Mouse (Mus musculus) limb, embryonic 13.5 days (tissue): ENCODE results near the gene Lims1. TPM values are rescaled to one million over a fixed set of nuclear protein-coding genes. Genes with fewer than 3 reads are reported as not detected.
A peak's percentile ranks its signal among the peaks of the same experiment; 100 is the strongest.

Source experiments
- ATAC-seq: fragments of 200-750 bp; cut with Nextera tagmentation; 2 replicates; pipeline ENCODE4 v1.8.0; 2017; ENCODE audit warnings: low read depth, moderate number of reproducible peaks, moderate TSS enrichment; ENCODE audit not compliant: low FRiP score
- H3K27ac ChIP-seq: fragments of 300-500 bp; sonication (generic); 2 replicates; pipeline ENCODE4 v1.5.1; 2015; ENCODE audit warnings: inconsistent platforms, mild to moderate bottlenecking, moderate library complexity
- H3K27me3 ChIP-seq: fragments of 300-500 bp; sonication (generic); 2 replicates; pipeline ENCODE4 v1.6.1; 2015; ENCODE audit warnings: mild to moderate bottlenecking, inconsistent platforms
- H3K36me3 ChIP-seq: fragments of 300-500 bp; sonication (generic); 2 replicates; pipeline ENCODE4 v1.6.1; 2015; ENCODE audit warnings: inconsistent platforms, mild to moderate bottlenecking, moderate library complexity
- H3K4me1 ChIP-seq: fragments of 300-500 bp; sonication (generic); 2 replicates; pipeline ENCODE4 v1.6.1; 2015; ENCODE audit warnings: inconsistent platforms
- H3K4me2 ChIP-seq: fragments of 300-500 bp; sonication (generic); replicated peaks from 2 replicates; pipeline ENCODE4 v1.6.1; 2015; ENCODE audit warnings: inconsistent platforms, mild to moderate bottlenecking, moderate library complexity
- H3K4me3 ChIP-seq: fragments of 300-500 bp; sonication (generic); 2 replicates; pipeline ENCODE4 v1.5.1; 2015; ENCODE audit warnings: moderate library complexity, mild to moderate bottlenecking, inconsistent platforms
- H3K9ac ChIP-seq: fragments of 300-500 bp; sonication (generic); 2 replicates; pipeline ENCODE4 v1.6.1; 2015; ENCODE audit warnings: mild to moderate bottlenecking, inconsistent platforms
- H3K9me3 ChIP-seq: fragments of 300-500 bp; sonication (generic); 2 replicates; pipeline ENCODE4 v1.6.1; 2016; ENCODE audit warnings: inconsistent platforms
- WGBS: fragments of 180-500 bp; shearing (Covaris S2); methylation state at CpG from one replicate; pipeline ENCODE4 v1.1.7; 2015; 5-methylcytosine and 5-hydroxymethylcytosine counted together
- polyA plus RNA-seq: library from polyadenylated mRNA; unstranded; fragments of >200 nt; fragmentation: Nextera tagmentation; extraction: Ambion mirVana; gene quantifications from 2 replicates; pipeline ENCODE4 v1.2.1, GENCODE M21; 2015

Lims1 gene
- polyA plus RNA-seq, 1 experiment from 2014 or later, result 141 TPM

DNA sequence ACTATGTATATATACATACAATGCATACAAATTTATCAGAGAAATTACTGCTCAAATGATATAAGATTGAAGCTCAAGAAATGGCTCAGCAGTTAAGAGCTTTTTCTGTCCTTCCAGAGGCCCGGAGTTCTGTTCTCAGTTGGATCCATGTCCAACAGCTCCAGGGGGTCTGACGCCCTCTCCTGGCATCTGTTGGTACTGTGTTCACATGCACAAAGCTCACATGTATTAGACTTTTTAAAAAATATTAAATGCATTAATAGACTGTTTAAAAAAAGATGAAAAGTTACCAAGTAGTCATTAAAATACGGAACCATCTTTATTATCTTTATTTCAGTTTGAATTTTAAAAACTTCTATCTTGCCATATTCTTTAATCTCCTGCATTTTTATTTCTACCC, 65.4 kb downstream of the Lims1 start:
- no peaks in the 10 kb centered on the region for H3K36me3 ChIP-seq
- H3K27ac ChIP-seq, result no peak overlapping the region
- 87% methylated on average over 3 of the region's 3 CpGs for WGBS
- H3K4me2 ChIP-seq, result no peak overlapping the region
- H3K4me1 ChIP-seq, result peaks cover 4% of the 10 kb centered on the region; the same call in 1 of the 2 replicates
- H3K9ac ChIP-seq, result no peak overlapping the region
- H3K4me3 ChIP-seq, result no peak overlapping the region
- ATAC-seq, result no peak
- H3K9me3 ChIP-seq, result no peaks in the 10 kb centered on the region
- H3K27me3 ChIP-seq, result no peaks in the 10 kb centered on the region

- H3K27me3 ChIP-seq, result no peaks in the 10 kb centered on the region
- H3K9me3 ChIP-seq, result no peaks in the 10 kb centered on the region
- no peak overlapping the region for H3K4me2 ChIP-seq
- H3K4me1 ChIP-seq, result no peaks in the 10 kb centered on the region
- 69% methylated on average over 3 of the region's 3 CpGs for WGBS
- no peak overlapping the region for H3K4me3 ChIP-seq
- no peaks in the 10 kb centered on the region for H3K36me3 ChIP-seq
- no peak for ATAC-seq
- no peak overlapping the region for H3K9ac ChIP-seq
- no peak overlapping the region for H3K27ac ChIP-seq
Observed at GRCm38 (mm10) chr10:58389151-58389550, 65.9 kb downstream of the Lims1 start.

DNA sequence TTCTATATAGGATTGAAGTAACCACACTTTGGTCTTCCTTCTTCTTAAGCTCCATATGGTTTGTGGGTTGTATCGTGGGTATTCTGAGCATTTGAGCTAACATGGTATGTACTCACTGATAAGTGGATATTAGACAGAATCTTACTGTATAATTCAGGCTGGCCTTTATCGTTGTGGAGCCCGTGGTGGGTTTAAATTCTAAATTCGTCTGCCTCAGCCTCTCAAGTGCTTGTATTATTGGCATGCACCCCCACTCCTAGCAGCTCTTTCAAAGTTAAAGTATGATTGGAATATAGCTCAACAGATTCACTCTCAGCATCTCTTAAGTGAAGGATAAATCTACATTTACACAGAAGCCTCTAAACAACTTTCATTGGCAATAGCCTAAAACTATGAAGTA, 69.2 kb downstream of the Lims1 start:
- H3K36me3 ChIP-seq, result no peaks in the 10 kb centered on the region; the same call in 1 of the 2 replicates
- no peak for ATAC-seq
- WGBS, result 89% methylated on average over 4 of the region's 4 CpGs

DNA sequence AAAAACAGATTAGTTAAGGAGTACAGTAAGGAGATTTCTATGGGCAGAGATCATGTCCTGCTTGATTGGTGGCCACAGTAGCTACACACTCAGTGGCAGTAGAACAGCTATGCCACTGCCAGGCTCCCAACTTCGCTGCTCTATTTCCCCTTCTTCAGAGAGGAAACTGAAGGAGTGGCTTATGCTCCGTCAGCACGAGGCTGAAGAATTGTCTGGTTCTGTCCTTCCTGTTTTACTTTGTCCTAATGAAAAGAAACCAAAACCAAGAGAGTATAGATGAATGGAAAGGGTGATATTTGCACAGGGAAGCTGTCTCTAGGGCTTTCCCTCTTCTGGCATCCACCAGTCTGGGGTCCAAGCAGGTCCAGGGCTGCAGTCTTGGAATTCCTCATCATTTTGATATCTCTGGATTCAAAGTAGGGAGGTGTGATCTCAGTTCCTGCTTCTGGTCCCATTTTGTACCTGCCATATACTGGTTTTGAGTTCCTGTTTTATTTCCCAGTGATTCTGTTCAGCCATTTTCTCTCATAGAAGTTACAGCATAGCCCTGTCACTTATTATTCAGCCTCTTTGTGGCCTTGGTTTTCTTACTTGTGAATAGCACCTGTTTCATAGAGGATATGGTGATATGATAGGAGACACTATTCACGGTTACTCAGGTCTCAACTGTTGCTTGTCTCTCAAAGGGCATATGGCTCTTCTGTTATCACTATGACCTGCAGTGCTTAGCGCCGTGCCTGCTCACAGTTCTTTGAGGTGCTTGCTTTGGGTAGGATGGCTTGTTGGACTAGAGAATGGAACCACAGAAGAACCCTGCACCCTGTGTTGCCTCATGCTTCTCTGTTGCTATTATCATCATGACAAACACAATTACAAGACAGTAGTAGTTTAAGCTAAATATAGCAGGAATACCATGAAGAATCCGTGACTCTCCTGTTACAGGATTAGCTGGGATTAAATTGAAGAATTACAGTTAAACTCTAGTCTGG, 70.1 kb downstream of the Lims1 start:
- no peak overlapping the region for H3K9ac ChIP-seq
- H3K4me3 ChIP-seq, result no peak overlapping the region
- no peaks in the 10 kb centered on the region for H3K27me3 ChIP-seq
- ATAC-seq, result no peak
- no peaks in the 10 kb centered on the region for H3K4me1 ChIP-seq
- 86% methylated on average over 7 of the region's 7 CpGs for WGBS
- H3K9me3 ChIP-seq, result no peaks in the 10 kb centered on the region
- no peak overlapping the region for H3K4me2 ChIP-seq
- H3K27ac ChIP-seq, result peak overlapping the region; percentile 16; the same call in 1 of the 2 replicates
- H3K36me3 ChIP-seq, result no peaks in the 10 kb centered on the region; the same call in 1 of the 2 replicates

More for the DNA sequence above, 69.2 kb downstream of the Lims1 start:
- H3K27ac ChIP-seq, result no peak overlapping the region
- no peaks in the 10 kb centered on the region for H3K9me3 ChIP-seq
- no peak overlapping the region for H3K9ac ChIP-seq
- no peak overlapping the region for H3K4me3 ChIP-seq
- no peak overlapping the region for H3K4me2 ChIP-seq
- H3K27me3 ChIP-seq, result no peaks in the 10 kb centered on the region
- no peaks in the 10 kb centered on the region for H3K4me1 ChIP-seq

- ATAC-seq, result no peak
- 72% methylated on average over 10 of the region's 10 CpGs for WGBS
- H3K4me1 ChIP-seq, result no peaks in the 10 kb centered on the region
- no peaks in the 10 kb centered on the region for H3K27me3 ChIP-seq
- H3K9me3 ChIP-seq, result no peaks in the 10 kb centered on the region
- H3K4me3 ChIP-seq, result no peak overlapping the region
- H3K36me3 ChIP-seq, result peaks cover 4% of the 10 kb centered on the region; the same call in 1 of the 2 replicates
- H3K9ac ChIP-seq, result no peak overlapping the region
- H3K27ac ChIP-seq, result no peak overlapping the region
- H3K4me2 ChIP-seq, result no peak overlapping the region
Observed at GRCm38 (mm10) chr10:58394170-58394569, 70.9 kb downstream of the Lims1 start.

- 92% methylated on average over 4 of the region's 4 CpGs for WGBS
- H3K4me1 ChIP-seq, result no peaks in the 10 kb centered on the region
- H3K36me3 ChIP-seq, result peaks cover 8% of the 10 kb centered on the region; the same call in 1 of the 2 replicates
- H3K4me3 ChIP-seq, result no peak overlapping the region
- H3K27ac ChIP-seq, result no peak overlapping the region
- H3K4me2 ChIP-seq, result no peak overlapping the region
- H3K9me3 ChIP-seq, result no peaks in the 10 kb centered on the region
- no peak for ATAC-seq
- no peak overlapping the region for H3K9ac ChIP-seq
- no peaks in the 10 kb centered on the region for H3K27me3 ChIP-seq
Observed at GRCm38 (mm10) chr10:58395315-58395714, 72.0 kb downstream of the Lims1 start.

DNA sequence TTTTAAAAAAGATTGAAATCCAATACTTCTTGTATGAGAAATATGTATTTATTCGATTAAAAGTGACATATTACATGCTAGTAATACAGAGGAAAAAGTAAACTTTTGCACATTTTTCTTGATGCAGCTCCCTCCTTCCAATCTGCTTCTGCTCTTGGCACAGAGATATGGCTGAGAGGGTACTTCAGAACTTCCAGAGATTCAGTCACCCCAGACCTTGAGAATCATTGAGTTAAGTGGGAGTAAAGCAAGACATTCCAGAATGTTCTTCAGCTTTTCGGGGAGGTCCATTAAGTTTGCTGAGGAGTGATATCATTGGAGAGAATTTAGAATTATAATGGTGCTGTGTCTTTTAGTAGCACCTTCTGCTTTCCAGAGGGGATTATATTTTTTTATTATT, 72.5 kb downstream of the Lims1 start:
- WGBS, result 94% methylated on average over 2 of the region's 2 CpGs
- no peaks in the 10 kb centered on the region for H3K4me1 ChIP-seq
- no peaks in the 10 kb centered on the region for H3K9me3 ChIP-seq
- H3K27ac ChIP-seq, result no peak overlapping the region
- no peak for ATAC-seq
- peaks cover 8% of the 10 kb centered on the region; the same call in 1 of the 2 replicates for H3K36me3 ChIP-seq
- no peak overlapping the region for H3K4me2 ChIP-seq
- H3K27me3 ChIP-seq, result no peaks in the 10 kb centered on the region
- no peak overlapping the region for H3K4me3 ChIP-seq
- H3K9ac ChIP-seq, result no peak overlapping the region

DNA sequence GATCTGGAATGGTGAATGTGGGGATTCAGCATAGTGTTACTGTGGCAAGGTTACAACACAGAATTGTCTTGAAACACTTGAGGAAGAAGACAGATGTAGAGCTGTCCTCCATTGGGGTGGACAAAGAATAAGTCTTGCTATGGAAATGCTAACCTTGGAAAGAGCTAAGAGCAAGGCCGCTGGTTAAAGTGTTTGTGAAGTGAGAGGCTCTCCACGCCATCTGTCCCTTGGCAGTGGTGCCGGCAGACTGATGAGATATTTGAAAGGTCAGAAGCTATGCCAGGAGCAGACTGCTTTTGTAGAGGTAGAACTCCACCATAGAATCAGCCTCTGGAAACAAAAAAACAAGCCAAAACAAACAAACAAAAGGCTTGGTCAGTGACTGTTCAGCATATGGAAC, 73.3 kb downstream of the Lims1 start:
- ATAC-seq, result no peak
- H3K27me3 ChIP-seq, result no peaks in the 10 kb centered on the region
- WGBS, result 90% methylated on average over 3 of the region's 3 CpGs

DNA sequence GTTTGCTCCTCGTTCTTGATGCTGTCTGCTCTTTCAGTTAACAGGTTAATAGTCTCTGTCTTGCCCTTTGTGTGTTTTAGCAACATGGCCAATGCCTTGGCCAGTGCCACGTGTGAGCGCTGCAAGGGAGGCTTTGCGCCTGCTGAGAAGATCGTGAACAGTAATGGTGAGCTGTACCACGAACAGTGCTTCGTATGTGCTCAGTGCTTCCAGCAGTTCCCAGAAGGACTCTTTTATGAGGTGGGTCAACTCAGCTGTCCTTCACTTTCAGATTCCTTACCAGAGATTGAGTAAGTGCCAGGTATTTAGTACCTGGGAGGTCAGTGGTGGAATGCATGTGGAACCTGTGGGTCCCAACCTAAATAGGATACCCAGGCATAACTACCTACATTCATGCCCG, 75.7 kb downstream of the Lims1 start:
- ATAC-seq, result no peak
- H3K4me3 ChIP-seq, result no peak overlapping the region

More for the DNA sequence above, 73.3 kb downstream of the Lims1 start:
- no peak overlapping the region for H3K4me3 ChIP-seq
- no peak overlapping the region for H3K27ac ChIP-seq
- H3K9me3 ChIP-seq, result no peaks in the 10 kb centered on the region
- H3K36me3 ChIP-seq, result peaks cover 16% of the 10 kb centered on the region
- no peak overlapping the region for H3K4me2 ChIP-seq
- no peak overlapping the region for H3K9ac ChIP-seq
- no peaks in the 10 kb centered on the region for H3K4me1 ChIP-seq

DNA sequence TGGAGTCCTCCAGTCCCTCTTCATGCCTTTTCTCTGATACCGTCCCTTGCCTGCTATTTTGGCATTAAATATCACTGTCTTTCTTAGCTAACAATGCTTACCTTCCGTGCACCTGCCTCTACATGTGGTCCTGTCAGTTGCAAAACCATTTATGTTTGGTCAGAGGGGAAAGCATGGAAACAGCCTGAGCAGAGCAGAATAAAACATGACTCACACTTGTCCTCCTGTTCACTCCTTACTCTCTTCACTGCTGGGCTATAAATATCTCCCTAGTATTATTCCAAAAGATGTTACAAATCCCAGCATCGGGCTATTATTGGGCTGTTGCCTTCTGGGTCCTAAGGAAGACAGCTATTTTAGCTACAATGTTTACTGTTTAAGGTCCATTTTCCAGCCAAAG, 78.6 kb downstream of the Lims1 start:
- WGBS, result 88% methylated on average over 3 of the region's 3 CpGs
- Histone ChIP-seq H3K4me2 (no peak overlapping the region), H3K9ac (no peak overlapping the region), H3K36me3 (peaks cover 34% of the 10 kb centered on the region), H3K27me3 (no peaks in the 10 kb centered on the region), H3K4me3 (no peak overlapping the region), H3K4me1 (no peaks in the 10 kb centered on the region), H3K27ac (no peak overlapping the region), H3K9me3 (no peaks in the 10 kb centered on the region)
- no peak for ATAC-seq

More for the DNA sequence above, 75.7 kb downstream of the Lims1 start:
- Histone ChIP-seq H3K4me2 (no peak overlapping the region), H3K9ac (no peak overlapping the region), H3K9me3 (no peaks in the 10 kb centered on the region), H3K27me3 (no peaks in the 10 kb centered on the region), H3K4me1 (no peaks in the 10 kb centered on the region), H3K36me3 (peaks cover 26% of the 10 kb centered on the region), H3K27ac (no peak overlapping the region)
- 84% methylated on average over 8 of the region's 8 CpGs for WGBS

- 87% methylated on average over 6 of the region's 6 CpGs for WGBS
- H3K4me3 ChIP-seq, result no peak overlapping the region
- H3K27me3 ChIP-seq, result no peaks in the 10 kb centered on the region
- 0 out of 2 replicates have a peak overlapping the region, but pooled peaks have one; percentile 28 for H3K27ac ChIP-seq
- H3K9ac ChIP-seq, result no peak overlapping the region
- no peaks in the 10 kb centered on the region for H3K9me3 ChIP-seq
- peaks cover 39% of the 10 kb centered on the region for H3K36me3 ChIP-seq
- no peak overlapping the region for H3K4me2 ChIP-seq
- ATAC-seq, result no peak
- no peaks in the 10 kb centered on the region for H3K4me1 ChIP-seq
Observed at GRCm38 (mm10) chr10:58404639-58405038, 81.4 kb downstream of the Lims1 start.

DNA sequence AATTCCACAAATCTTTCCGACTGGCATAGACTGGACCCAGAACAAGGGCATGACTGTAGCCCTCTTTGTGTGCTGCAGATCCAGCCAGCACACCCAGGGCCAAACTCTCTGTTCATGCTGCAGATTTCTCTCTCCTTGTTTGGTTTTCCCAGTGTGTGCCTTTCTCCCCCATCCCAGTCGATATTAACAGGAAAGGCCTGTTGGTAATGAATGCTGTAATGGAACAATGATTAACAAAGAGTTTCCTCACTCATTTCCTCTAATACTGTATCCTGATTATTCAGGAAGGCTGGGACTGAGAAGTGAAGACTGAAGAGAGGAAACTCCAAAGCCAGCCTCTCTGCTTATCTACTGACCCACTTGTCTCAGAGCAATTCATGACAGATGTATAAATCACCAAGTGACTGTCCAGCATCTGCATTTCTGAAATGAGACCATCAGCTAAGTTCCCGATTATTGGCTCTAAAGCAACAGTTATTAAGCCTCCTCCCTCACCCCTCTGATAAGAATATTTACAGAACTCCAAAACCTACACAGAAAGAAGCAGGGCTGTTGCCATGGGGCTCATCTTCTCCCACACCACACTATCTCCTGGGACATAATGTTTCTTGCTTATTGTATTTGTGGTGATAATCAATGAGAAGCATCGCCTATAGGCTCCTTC, 82.2 kb downstream of the Lims1 start:
- Histone ChIP-seq H3K36me3 (peaks cover 47% of the 10 kb centered on the region), H3K27ac (peak overlapping the region; percentile 28), H3K4me2 (no peak overlapping the region), H3K9me3 (no peaks in the 10 kb centered on the region), H3K9ac (no peak overlapping the region), H3K27me3 (no peaks in the 10 kb centered on the region), H3K4me1 (no peaks in the 10 kb centered on the region), H3K4me3 (no peak overlapping the region)
- WGBS, result 79% methylated on average over 4 of the region's 4 CpGs
- no peak for ATAC-seq
